Mouse (Mus musculus) cortical plate, adult 2 months (tissue): ENCODE data around the gene Hoxd1.

Experiments
- CTCF ChIP-seq: fragments of 200-500 bp; IDR thresholded peaks from 2 replicates; pipeline ENCODE4 v1.5.1; 2011; ENCODE audit warnings: mild to moderate bottlenecking, control low read depth, low read length; ENCODE audit not compliant: insufficient read depth; ENCODE audit errors: extremely low read depth
- POLR2A ChIP-seq: fragments of 200-500 bp; IDR thresholded peaks from 2 replicates; pipeline ENCODE4 v1.6.1; 2011; ENCODE audit warnings: mild to moderate bottlenecking, low read length, control low read depth; ENCODE audit not compliant: insufficient read depth; ENCODE audit errors: extremely low read depth

DNA sequence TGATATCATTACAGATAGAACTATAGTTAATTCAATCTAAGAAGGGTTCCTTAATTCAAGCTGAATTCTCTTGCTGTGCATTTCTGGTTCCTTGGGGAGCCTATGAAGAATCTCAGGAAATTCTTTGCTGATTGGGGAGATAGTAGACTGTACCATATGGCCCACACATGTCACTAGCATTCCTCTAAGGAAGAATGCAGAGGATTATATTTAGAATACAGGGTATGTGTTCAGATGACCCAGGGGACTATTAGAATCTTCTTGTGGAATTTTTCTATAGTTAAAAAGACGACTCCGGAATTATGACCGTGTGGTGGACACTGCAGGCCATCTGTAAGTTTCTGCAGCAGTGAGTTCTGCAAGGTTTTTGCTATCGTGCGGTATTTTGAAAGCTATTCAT lies 18.6 kb downstream of the Hoxd1 start:
- TF ChIP-seq POLR2A (no peak), CTCF (no peak)
